Mouse (Mus musculus) gastrocnemius, adult 2 months (tissue): ENCODE results near the gene Chd4. TPM values are rescaled to one million over a fixed set of nuclear protein-coding genes. Genes with fewer than 3 reads are reported as not detected.
"Not testable (repeated sequence)": the region's sequence is repeated elsewhere in the genome, so short reads cannot be mapped to it uniquely, and the experiment has no call there.

Experiments
- DNase-seq: peaks from one replicate; pipeline ENCODE4 v3.0.0; 2022
- H3K27ac ChIP-seq: fragments of 200-600 bp; 2 replicates; pipeline ENCODE4 v1.8.1; 2022; ENCODE audit warnings: mild to moderate bottlenecking
- H3K4me3 ChIP-seq: fragments of 200-600 bp; 2 replicates; pipeline ENCODE4 v1.8.1; 2022; ENCODE audit warnings: mild to moderate bottlenecking, moderate library complexity
- CTCF ChIP-seq: fragments of 200-600 bp; IDR thresholded peaks from 2 replicates; pipeline ENCODE4 v1.8.1; 2022; ENCODE audit warnings: antibody characterized with exemption, mild to moderate bottlenecking, moderate library complexity
- intact Hi-C: fragments of 180-260 bp; cut with DNase I; formaldehyde crosslinking; loops from one replicate; pipeline ENCODE4 v1.15.1; 2025
- long read RNA-seq, 2 experiments: library from polyadenylated mRNA; stranded (forward); transcript quantifications; one replicate each; pipeline ENCODE4 v2.0.0; 2021
- total RNA-seq, 2 experiments: library from RNA; stranded (reverse); gene quantifications; 2 replicates each; pipeline ENCODE4 v1.2.3; 2021

Chd4 gene
- 10 to 100 TPM; 68.8 to 71.2 TPM for total RNA-seq
- long read RNA-seq, experiment 1, full-length matches to known transcripts: 2 of 11 reads
- long read RNA-seq, experiment 1, partial matches to known transcripts: 7 of 11 reads
- long read RNA-seq, experiment 1, other reads (novel, unspliced or antisense): 2 of 11 reads
- long read RNA-seq, experiment 2, full-length matches to known transcripts: 3 of 13 reads
- long read RNA-seq, experiment 2, partial matches to known transcripts: 6 of 13 reads
- long read RNA-seq, experiment 2, other reads (novel, unspliced or antisense): 4 of 13 reads

- TF ChIP-seq CTCF: no peak
- Histone ChIP-seq H3K4me3 (peak within 1 kb of the TSS; percentile 98), H3K27ac (peak within 1 kb of the TSS; percentile 94)
- intact Hi-C loops: loop anchor here (5.0 kb wide), 1 partner anchor 37 kb away; the partner anchor contains the start of gene Nop2
- DNase-seq: peak; percentile 94
Observed at GRCm38 (mm10) chr6:125095391-125096278, at the start of gene Chd4. Chd4 (plus strand) TSS chr6:125095981.

GRCm38 (mm10) chr6:125046691-125047090 lies 49.1 kb upstream of the Chd4 start:
- intact Hi-C loops: loop anchor here (1.0 to 5.0 kb wide), 2 partner anchors 38 to 226 kb away; no protein-coding TSS in a partner anchor

GRCm38 (mm10) chr6:125049678-125050077 lies 46.1 kb upstream of the Chd4 start, which contains the start of gene Acrbp:
Acrbp (plus strand) TSS chr6:125049689.
- intact Hi-C loops: loop anchor here (5.0 kb wide), 1 partner anchor 223 kb away; no protein-coding TSS in a partner anchor
- no peak within 1 kb of the TSS for H3K27ac ChIP-seq

More at GRCm38 (mm10) chr6:125046691-125047090, 49.1 kb upstream of the Chd4 start:
- Histone ChIP-seq H3K4me3 (no peak overlapping the region), H3K27ac (no peak overlapping the region)
- DNase-seq: peak; percentile 90
- peak; percentile 90 for TF ChIP-seq CTCF

GRCm38 (mm10) chr6:125051237-125051636 lies 44.5 kb upstream of the Chd4 start:
- DNase-seq: no peak
- no peak overlapping the region for H3K4me3 ChIP-seq
- TF ChIP-seq CTCF: peak; percentile 49
- intact Hi-C loops: no loop called here
- H3K27ac ChIP-seq: no peak overlapping the region

More at GRCm38 (mm10) chr6:125049678-125050077, 46.1 kb upstream of the Chd4 start, which contains the start of gene Acrbp:
- no peak for DNase-seq
- no peak for TF ChIP-seq CTCF
- H3K4me3 ChIP-seq: no peak within 1 kb of the TSS

GRCm38 (mm10) chr6:125061493-125061892 lies 34.3 kb upstream of the Chd4 start:
- no peak for TF ChIP-seq CTCF
- intact Hi-C loops: no loop called here
- no peak for DNase-seq
- no peak overlapping the region for H3K27ac ChIP-seq
- H3K4me3 ChIP-seq: no peak overlapping the region

GRCm38 (mm10) chr6:125062511-125062910 lies 33.3 kb upstream of the Chd4 start:
- H3K4me3 ChIP-seq: no peak overlapping the region
- no peak for TF ChIP-seq CTCF
- no peak for DNase-seq

GRCm38 (mm10) chr6:125063906-125064305 lies 31.9 kb upstream of the Chd4 start:
- Histone ChIP-seq H3K27ac (no peak overlapping the region), H3K4me3 (no peak overlapping the region)
- no peak for TF ChIP-seq CTCF
- DNase-seq: no peak
- intact Hi-C loops: no loop called here

More at GRCm38 (mm10) chr6:125062511-125062910, 33.3 kb upstream of the Chd4 start:
- no peak overlapping the region for H3K27ac ChIP-seq
- intact Hi-C loops: no loop called here

GRCm38 (mm10) chr6:125065223-125065622 lies 30.6 kb upstream of the Chd4 start:
- DNase-seq, H3K4me3 ChIP-seq, intact Hi-C loops, H3K27ac ChIP-seq: not testable (repeated sequence)

- intact Hi-C loops: no loop called here
- DNase-seq: no peak
- no peak within 1 kb of the TSS for H3K27ac ChIP-seq
- TF ChIP-seq CTCF: no peak
- H3K4me3 ChIP-seq: no peak within 1 kb of the TSS
Observed at GRCm38 (mm10) chr6:125067571-125067995, 28.2 kb upstream of the Chd4 start, which contains the start of gene Lpar5. Lpar5 (plus strand) TSS chr6:125067920.

GRCm38 (mm10) chr6:125071170-125071895 lies 24.4 kb upstream of the Chd4 start:
- no peak for TF ChIP-seq CTCF
- H3K4me3 ChIP-seq: no peak overlapping the region
- H3K27ac ChIP-seq: no peak overlapping the region
- DNase-seq: no peak
- intact Hi-C loops: no loop called here

GRCm38 (mm10) chr6:125071896-125072279 lies 23.9 kb upstream of the Chd4 start:
- intact Hi-C loops: no loop called here
- Histone ChIP-seq H3K4me3 (no peak overlapping the region), H3K27ac (no peak overlapping the region)

GRCm38 (mm10) chr6:125073825-125074224 lies 22.0 kb upstream of the Chd4 start:
- Histone ChIP-seq H3K27ac (no peak overlapping the region), H3K4me3 (no peak overlapping the region)
- intact Hi-C loops: no loop called here
- no peak for DNase-seq
- TF ChIP-seq CTCF: no peak

More at GRCm38 (mm10) chr6:125071896-125072279, 23.9 kb upstream of the Chd4 start:
- no peak for DNase-seq
- no peak for TF ChIP-seq CTCF
